In genomic region chr9:82160143-82160542, GRCm38 (mm10) we compare ENCODE assay signal across 21 mouse cellular contexts.
DNase-seq lines count a peak whose midpoint lies in the region; ATAC-seq and TF ChIP-seq lines count a peak whose summit lies in the region.
"Had no signal": no experiment of that assay in that cellular context is flagged by ENCODE, and none has a peak within 500 bp of the region (broad histone marks: within the 10 kb centered on the region; RNA-seq: fewer than 3 reads in every experiment).

No protein-coding gene starts in this region.

- H3K4me1 ChIP-seq in heart, embryonic 14.5 days (ENCODE audit: control insufficient read depth in 2 of 2, insufficient read depth in 2 of 2, low read length in 2 of 2), result no peaks in the 10 kb centered on the region
- no peaks in the 10 kb centered on the region for H3K4me1 ChIP-seq in lung, embryonic 14.5 days (ENCODE audit: insufficient read depth)
- H3K4me1 ChIP-seq in embryonic facial prominence, embryonic 10.5 days, result no peaks in the 10 kb centered on the region
- no peaks in the 10 kb centered on the region for H3K4me1 ChIP-seq in limb, embryonic 14.5 days (ENCODE audit: control insufficient read depth, insufficient read depth, low read length)
- no peaks in the 10 kb centered on the region for H3K4me1 ChIP-seq in forebrain, embryonic 13.5 days
- H3K4me1 ChIP-seq: megakaryocyte, embryonic 14.5 days; neural tube, embryonic 13.5 days; stomach, embryonic 15.5 days had no signal

- no peak overlapping the region for H3K9ac ChIP-seq in heart, embryonic 14.5 days (ENCODE audit: low read length)
- no peak overlapping the region for H3K9ac ChIP-seq in lung, embryonic 14.5 days
- H3K9ac ChIP-seq in limb, embryonic 14.5 days (ENCODE audit: low read depth, low read length, severe bottlenecking), result no peak overlapping the region
- no peak overlapping the region for H3K9ac ChIP-seq in forebrain, embryonic 13.5 days
- H3K9ac ChIP-seq: liver, embryonic 14.5 days; neural tube, embryonic 13.5 days; stomach, embryonic 15.5 days had no signal

- no peak for DNase-seq in heart, postnatal 14 days
- DNase-seq in lung, embryonic 14.5 days, result peak; percentile 17
- DNase-seq in lung, adult 18-20 months, result no peak
- peak; percentile 49 for DNase-seq in embryonic facial prominence, embryonic 10.5 days (ENCODE audit: low spot score)
- no peak for DNase-seq in limb, embryonic 14.5 days (ENCODE audit: low spot score)
- DNase-seq in spleen, postnatal 10 days (ENCODE audit: low spot score in 2 of 2), result no peak
- DNase-seq: adrenal gland, adult 2 months; cerebellum, adult 9-10 months; gastrocnemius, postnatal 36 days; kidney, adult 11 months; kidney, postnatal 25 days; midbrain, embryonic 14.5 days; right cerebral cortex, adult 18-20 months; thymus, adult 2 months had no signal

- no peak overlapping the region for H3K4me3 ChIP-seq in heart, embryonic 14.5 days (ENCODE audit: control insufficient read depth in 1 of 2, insufficient read depth in 1 of 2, low read depth in 1 of 2, low read length in 2 of 2)
- no peak overlapping the region for H3K4me3 ChIP-seq in lung, embryonic 14.5 days (ENCODE audit: low read depth, low read length)
- no peak overlapping the region for H3K4me3 ChIP-seq in embryonic facial prominence, embryonic 10.5 days
- no peak overlapping the region for H3K4me3 ChIP-seq in limb, embryonic 14.5 days (replicated peaks; ENCODE audit: low read length)
- no peak overlapping the region for H3K4me3 ChIP-seq in forebrain, embryonic 13.5 days
- H3K4me3 ChIP-seq: megakaryocyte, embryonic 14.5 days; neural tube, embryonic 13.5 days; stomach, embryonic 15.5 days had no signal

- 46% methylated on average over 9 of the region's 9 CpGs for WGBS in heart, embryonic 14.5 days
- 45% methylated on average over 9 of the region's 9 CpGs for WGBS in lung, embryonic 14.5 days
- WGBS in embryonic facial prominence, embryonic 10.5 days, result 33% methylated on average over 9 of the region's 9 CpGs
- 22% methylated on average over 9 of the region's 9 CpGs for whole genome bisulfite sequencing in limb, embryonic 14.5 days
- 69% methylated on average over 9 of the region's 9 CpGs for WGBS in forebrain, embryonic 13.5 days

- H3K36me3 ChIP-seq in heart, embryonic 14.5 days (ENCODE audit: control insufficient read depth, insufficient read depth, low read length), result no peaks in the 10 kb centered on the region
- H3K36me3 ChIP-seq in lung, embryonic 14.5 days (ENCODE audit: insufficient read depth), result no peaks in the 10 kb centered on the region
- H3K36me3 ChIP-seq in embryonic facial prominence, embryonic 10.5 days (replicated peaks), result no peaks in the 10 kb centered on the region
- H3K36me3 ChIP-seq in limb, embryonic 14.5 days (ENCODE audit: control insufficient read depth, insufficient read depth, low read length), result no peaks in the 10 kb centered on the region
- H3K36me3 ChIP-seq in forebrain, embryonic 13.5 days (ENCODE audit: poor library complexity, severe bottlenecking), result no peaks in the 10 kb centered on the region
- H3K36me3 ChIP-seq: neural tube, embryonic 13.5 days; stomach, embryonic 15.5 days had no signal

- no peak overlapping the region for H3K27ac ChIP-seq in heart, embryonic 14.5 days (replicated peaks in 1 of 2; ENCODE audit: control insufficient read depth in 1 of 2, insufficient read depth in 1 of 2, low read depth in 2 of 2, low read length in 2 of 2)
- H3K27ac ChIP-seq in lung, embryonic 14.5 days (ENCODE audit: low read depth), result no peak overlapping the region
- H3K27ac ChIP-seq in embryonic facial prominence, embryonic 10.5 days (replicated peaks), result no peak overlapping the region; the same call in 1 of the 2 replicates
- H3K27ac ChIP-seq in limb, embryonic 14.5 days (replicated peaks; ENCODE audit: low read depth, low read length), result no peak overlapping the region
- H3K27ac ChIP-seq in forebrain, embryonic 13.5 days, result no peak overlapping the region
- H3K27ac ChIP-seq: liver, embryonic 14.5 days; neural tube, embryonic 13.5 days; stomach, embryonic 15.5 days had no signal

- 0 out of 2 replicates have a peak overlapping the region, but pooled peaks have one; percentile 11 for H3K4me2 ChIP-seq in heart, embryonic 14.5 days (ENCODE audit: low read length)
- peak overlapping the region; percentile 44 for H3K4me2 ChIP-seq in lung, embryonic 14.5 days
- H3K4me2 ChIP-seq in limb, embryonic 14.5 days (replicated peaks; ENCODE audit: low read depth, low read length, severe bottlenecking), result peak overlapping the region; percentile 15; the same call in 1 of the 2 replicates
- no peak overlapping the region for H3K4me2 ChIP-seq in forebrain, embryonic 13.5 days
- H3K4me2 ChIP-seq: neural tube, embryonic 13.5 days; stomach, embryonic 15.5 days had no signal

- no peak for TF ChIP-seq CTCF in lung, embryonic 14.5 days (IDR thresholded peaks at IDR 0.05; ENCODE audit: low read depth)

- TF ChIP-seq POLR2A in limb, embryonic 14.5 days (IDR thresholded peaks at IDR 0.05; ENCODE audit: borderline replicate concordance, extremely low read depth, insufficient read depth, insufficient read length), result no peak

- intact Hi-C loops in heart, postnatal 14 days (cut with DNase I), result no loop called here

- H3K9me3 ChIP-seq in heart, embryonic 14.5 days (ENCODE audit: control insufficient read depth, low read length), result no peaks in the 10 kb centered on the region
- no peaks in the 10 kb centered on the region for H3K9me3 ChIP-seq in lung, embryonic 14.5 days (ENCODE audit: low read depth, low read length)
- H3K9me3 ChIP-seq in embryonic facial prominence, embryonic 10.5 days, result no peaks in the 10 kb centered on the region
- H3K9me3 ChIP-seq in limb, embryonic 14.5 days (ENCODE audit: control insufficient read depth, low read length), result no peaks in the 10 kb centered on the region
- no peaks in the 10 kb centered on the region for H3K9me3 ChIP-seq in forebrain, embryonic 13.5 days (replicated peaks)
- H3K9me3 ChIP-seq: megakaryocyte, embryonic 14.5 days; neural tube, embryonic 13.5 days; stomach, embryonic 15.5 days had no signal

- no peak for ATAC-seq in heart, embryonic 14.5 days (ENCODE audit: insufficient number of reproducible peaks, insufficient read depth, low FRiP score, low read depth)
- ATAC-seq in lung, embryonic 14.5 days (ENCODE audit: insufficient read depth), result no peak
- ATAC-seq in limb, embryonic 14.5 days (ENCODE audit: low FRiP score, low read depth), result no peak
- ATAC-seq in forebrain, embryonic 13.5 days, result no peak
- ATAC-seq: forebrain, embryonic 16.5 days had no signal

- H3K27me3 ChIP-seq in heart, embryonic 14.5 days (ENCODE audit: control insufficient read depth, insufficient read depth, low read length), result no peaks in the 10 kb centered on the region
- H3K27me3 ChIP-seq in lung, embryonic 14.5 days (ENCODE audit: insufficient read depth, low read length), result no peaks in the 10 kb centered on the region
- H3K27me3 ChIP-seq in embryonic facial prominence, embryonic 10.5 days (replicated peaks; ENCODE audit: low read depth, poor library complexity, severe bottlenecking), result no peaks in the 10 kb centered on the region
- H3K27me3 ChIP-seq in limb, embryonic 14.5 days (ENCODE audit: control insufficient read depth, insufficient read depth, low read length), result no peaks in the 10 kb centered on the region
- H3K27me3 ChIP-seq in forebrain, embryonic 13.5 days, result no peaks in the 10 kb centered on the region
- H3K27me3 ChIP-seq: megakaryocyte, embryonic 14.5 days; neural tube, embryonic 13.5 days; stomach, embryonic 15.5 days had no signal

Comparison
In these comparisons a context has a peak if more than half of its experiments do, and no peak if none do; other contexts are left out.
1. DNase-seq: peak in lung, embryonic 14.5 days (single experiment) and embryonic facial prominence, embryonic 10.5 days (single experiment); none in heart, postnatal 14 days (0 of 2), lung, adult 18-20 months (0 of 2), limb, embryonic 14.5 days (single experiment) and spleen, postnatal 10 days (0 of 2).